Mouse (Mus musculus): ENCODE data around the gene Nxf3.
"Not testable (repeated sequence)": the region's sequence is repeated elsewhere in the genome, so short reads cannot be mapped to it uniquely, and the experiment has no call there.

- not testable (repeated sequence) for TF ChIP-seq EP300 (IDR thresholded peaks at IDR 0.05; ENCODE audit: insufficient read depth, low read depth, low read length); CTCF (IDR thresholded peaks at IDR 0.05)
These were observed 52.0 kb downstream of the Nxf3 start, which contains the start of gene Arxes1 for GRCm38 (mm10) chrX:136032799-136033763.

Measured in heart, adult 2 months (tissue).